29 mouse cellular contexts compared by ENCODE assay signal in the genomic region with DNA sequence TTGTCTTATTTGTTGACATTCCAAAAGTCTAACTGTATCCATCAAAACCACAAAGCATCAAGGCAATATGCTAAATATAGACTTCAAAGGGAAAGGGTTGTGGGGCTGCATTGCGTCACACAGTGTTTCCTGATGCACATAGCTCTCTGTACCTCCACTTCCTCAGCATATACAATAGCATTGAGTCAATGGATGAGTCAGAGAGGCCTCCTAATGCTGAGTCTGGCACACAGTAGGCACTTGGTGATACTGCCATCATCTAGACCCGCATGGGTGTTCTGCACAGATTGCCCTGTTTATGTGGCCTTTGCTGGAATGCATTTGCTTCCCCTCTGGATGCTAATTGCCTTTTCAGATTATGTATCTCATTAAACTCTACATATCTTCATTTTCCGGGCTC.
DNase-seq lines count a peak whose midpoint lies in the region; ATAC-seq lines count a peak whose summit lies in the region.
"Had no signal": no experiment of that assay in that cellular context is flagged by ENCODE, and none has a peak within 500 bp of the region (broad histone marks: within the 10 kb centered on the region; RNA-seq: fewer than 3 reads in every experiment).

No protein-coding gene starts in this region.

- intact Hi-C loops in heart, postnatal 36 days (cut with DNase I) = no loop called here

- no peak overlapping the region for H3K27ac ChIP-seq in hindbrain, embryonic 14.5 days
- no peak overlapping the region for H3K27ac ChIP-seq in hindbrain, embryonic 11.5 days (ENCODE audit: low read depth, low read length)
- no peak overlapping the region for H3K27ac ChIP-seq in neural tube, embryonic 13.5 days (replicated peaks)
- H3K27ac ChIP-seq: embryonic facial prominence, embryonic 13.5 days; embryonic facial prominence, embryonic 15.5 days; forebrain, embryonic 10.5 days; forebrain, embryonic 12.5 days had no signal

- H3K9ac ChIP-seq in hindbrain, embryonic 14.5 days = no peak overlapping the region
- no peak overlapping the region for H3K9ac ChIP-seq in hindbrain, embryonic 11.5 days (ENCODE audit: low read depth, low read length)
- no peak overlapping the region for H3K9ac ChIP-seq in neural tube, embryonic 13.5 days
- H3K9ac ChIP-seq: embryonic facial prominence, embryonic 13.5 days; embryonic facial prominence, embryonic 15.5 days; forebrain, embryonic 12.5 days had no signal

- ATAC-seq in hindbrain, embryonic 14.5 days (ENCODE audit: low FRiP score) = peak; percentile 34; the same call in 1 of the 2 replicates
- ATAC-seq in hindbrain, embryonic 11.5 days (ENCODE audit: low FRiP score) = no peak
- ATAC-seq in neural tube, embryonic 13.5 days (ENCODE audit: low read depth) = peak; percentile 40; the same call in 1 of the 2 replicates
- ATAC-seq: activated CD4-positive, CD25-positive, alpha-beta regulatory T cell, adult 4 months; CD4-positive, CD25-positive, alpha-beta regulatory T cell, adult 4 months; forebrain, embryonic 14.5 days; forebrain, embryonic 16.5 days; Patski had no signal

- H3K4me3 ChIP-seq in hindbrain, embryonic 14.5 days (replicated peaks; ENCODE audit: low read length) = no peak overlapping the region
- H3K4me3 ChIP-seq in hindbrain, embryonic 11.5 days (ENCODE audit: low read depth, low read length) = no peak overlapping the region
- H3K4me3 ChIP-seq in neural tube, embryonic 13.5 days = no peak overlapping the region
- H3K4me3 ChIP-seq: embryonic facial prominence, embryonic 13.5 days; embryonic facial prominence, embryonic 15.5 days; erythroblast, embryonic 14.5 days; forebrain, embryonic 10.5 days; forebrain, embryonic 12.5 days had no signal

- no peaks in the 10 kb centered on the region for H3K36me3 ChIP-seq in hindbrain, embryonic 14.5 days (replicated peaks; ENCODE audit: control insufficient read depth, insufficient read depth)
- H3K36me3 ChIP-seq in hindbrain, embryonic 11.5 days (ENCODE audit: control insufficient read depth, insufficient read depth, low read length) = no peaks in the 10 kb centered on the region
- H3K36me3 ChIP-seq in neural tube, embryonic 13.5 days = no peaks in the 10 kb centered on the region
- H3K36me3 ChIP-seq: embryonic facial prominence, embryonic 13.5 days; embryonic facial prominence, embryonic 15.5 days; forebrain, embryonic 10.5 days; forebrain, embryonic 12.5 days; G1E had no signal

- no peaks in the 10 kb centered on the region for H3K27me3 ChIP-seq in hindbrain, embryonic 14.5 days (ENCODE audit: control insufficient read depth, insufficient read depth, low read length)
- H3K27me3 ChIP-seq in hindbrain, embryonic 11.5 days (ENCODE audit: control insufficient read depth, insufficient read depth, low read length) = no peaks in the 10 kb centered on the region
- no peaks in the 10 kb centered on the region for H3K27me3 ChIP-seq in neural tube, embryonic 13.5 days
- H3K27me3 ChIP-seq: CH12.LX; embryonic facial prominence, embryonic 13.5 days; embryonic facial prominence, embryonic 15.5 days; forebrain, embryonic 12.5 days; Patski had no signal

- no peaks in the 10 kb centered on the region for H3K9me3 ChIP-seq in hindbrain, embryonic 14.5 days (ENCODE audit: control insufficient read depth, low read length)
- H3K9me3 ChIP-seq in hindbrain, embryonic 11.5 days (ENCODE audit: control insufficient read depth, low read length) = no peaks in the 10 kb centered on the region
- no peaks in the 10 kb centered on the region for H3K9me3 ChIP-seq in neural tube, embryonic 13.5 days
- H3K9me3 ChIP-seq: embryonic facial prominence, embryonic 13.5 days; embryonic facial prominence, embryonic 15.5 days; forebrain, embryonic 10.5 days; forebrain, embryonic 12.5 days had no signal

- no peak overlapping the region for H3K4me2 ChIP-seq in hindbrain, embryonic 14.5 days (replicated peaks)
- no peak overlapping the region for H3K4me2 ChIP-seq in hindbrain, embryonic 11.5 days (replicated peaks; ENCODE audit: low read depth, low read length)
- H3K4me2 ChIP-seq in neural tube, embryonic 13.5 days = no peak overlapping the region
- H3K4me2 ChIP-seq: embryonic facial prominence, embryonic 13.5 days; embryonic facial prominence, embryonic 15.5 days; forebrain, embryonic 12.5 days had no signal

- 73% methylated on average over 3 of the region's 3 CpGs for WGBS in hindbrain, embryonic 14.5 days
- WGBS in hindbrain, embryonic 11.5 days = 87% methylated on average over 3 of the region's 3 CpGs
- WGBS in neural tube, embryonic 13.5 days = 79% methylated on average over 3 of the region's 3 CpGs

- peak; percentile 56 for DNase-seq in heart, adult 11 months
- DNase-seq in heart, postnatal 36 days = no peak
- no peak for DNase-seq in hindbrain, embryonic 14.5 days (ENCODE audit: low spot score)
- no peak for DNase-seq in hindbrain, embryonic 11.5 days (ENCODE audit: low spot score)
- DNase-seq in neural tube, embryonic 10.5 days (ENCODE audit: extremely low spot score, low spot score) = no peak
- DNase-seq: adrenal gland, adult 8-10 months; adrenal gland, postnatal 14 days; adrenal gland, postnatal 36 days; B cell, adult 2 months; cerebellum, adult 11 months; cerebellum, adult 18-20 months; cerebellum, adult 8-10 months; cerebellum, adult 9-11 months; cerebellum, postnatal 14 days; cerebellum, postnatal 36 days; embryo, embryonic 11 days had no signal

- H3K4me1 ChIP-seq in hindbrain, embryonic 14.5 days (replicated peaks; ENCODE audit: control insufficient read depth, insufficient read depth, low read length) = no peaks in the 10 kb centered on the region
- no peaks in the 10 kb centered on the region for H3K4me1 ChIP-seq in hindbrain, embryonic 11.5 days (replicated peaks; ENCODE audit: control insufficient read depth, insufficient read depth, low read length)
- H3K4me1 ChIP-seq in neural tube, embryonic 13.5 days (replicated peaks) = no peaks in the 10 kb centered on the region
- H3K4me1 ChIP-seq: embryonic facial prominence, embryonic 13.5 days; embryonic facial prominence, embryonic 15.5 days; forebrain, embryonic 10.5 days; forebrain, embryonic 12.5 days had no signal
